Mouse (Mus musculus) heart, embryonic 13.5 days (tissue): Measurements from ENCODE around the gene Zfp362. TPM values are rescaled to one million over a fixed set of nuclear protein-coding genes. Genes with fewer than 3 reads are reported as not detected.

Experiments
- ATAC-seq: fragments of 200-750 bp; cut with Nextera tagmentation; 2 replicates; pipeline ENCODE4 v1.8.0; 2017; ENCODE audit warnings: moderate TSS enrichment; ENCODE audit not compliant: insufficient number of reproducible peaks, low FRiP score, low TSS enrichment; ENCODE audit errors: extremely low read depth
- H3K27ac ChIP-seq: fragments of 300-500 bp; sonication (generic); replicated peaks from 2 replicates; pipeline ENCODE4 v1.5.1; 2015; ENCODE audit warnings: moderate library complexity, mild to moderate bottlenecking, inconsistent platforms
- H3K27me3 ChIP-seq: fragments of 300-500 bp; sonication (generic); replicated peaks from 2 replicates; pipeline ENCODE4 v1.6.1; 2015; ENCODE audit warnings: mild to moderate bottlenecking, inconsistent platforms
- H3K36me3 ChIP-seq: fragments of 300-500 bp; sonication (generic); 2 replicates; pipeline ENCODE4 v1.6.1; 2015; ENCODE audit warnings: mild to moderate bottlenecking, inconsistent platforms
- H3K4me1 ChIP-seq: fragments of 300-500 bp; sonication (generic); 2 replicates; pipeline ENCODE4 v1.6.1; 2015; ENCODE audit warnings: inconsistent platforms
- H3K4me2 ChIP-seq: fragments of 300-500 bp; sonication (generic); 2 replicates; pipeline ENCODE4 v1.6.1; 2015; ENCODE audit warnings: inconsistent platforms, mild to moderate bottlenecking, moderate library complexity
- H3K4me3 ChIP-seq: fragments of 300-500 bp; sonication (generic); 2 replicates; pipeline ENCODE4 v1.5.1; 2015; ENCODE audit warnings: moderate library complexity, mild to moderate bottlenecking, inconsistent platforms
- H3K9ac ChIP-seq: fragments of 300-500 bp; sonication (generic); 2 replicates; pipeline ENCODE4 v1.6.1; 2015; ENCODE audit warnings: inconsistent platforms, mild to moderate bottlenecking, moderate library complexity
- H3K9me3 ChIP-seq: fragments of 300-500 bp; sonication (generic); 2 replicates; pipeline ENCODE4 v1.6.1; 2016; ENCODE audit warnings: inconsistent platforms
- WGBS: fragments of 180-500 bp; shearing (Covaris S2); methylation state at CpG from one replicate; pipeline ENCODE4 v1.1.7; 2015; ENCODE audit warnings: mixed read lengths; 5-methylcytosine and 5-hydroxymethylcytosine counted together
- polyA plus RNA-seq: library from polyadenylated mRNA; unstranded; fragments of >200 nt; fragmentation: Nextera tagmentation; extraction: Ambion mirVana; gene quantifications from 2 replicates; pipeline ENCODE4 v1.2.1, GENCODE M21; 2015

The Zfp362 gene
- 19.2 and 20.9 TPM in 2 replicates for polyA plus RNA-seq

GRCm38 (mm10) chr4:128806043-128806826 lies at the start of gene Zfp362:
Gene Zfp362, minus strand, starts transcription at chr4:128806045.
- peak within 1 kb of the TSS; percentile 96 for H3K27ac ChIP-seq
- peak within 1 kb of the TSS; percentile 93 for H3K4me2 ChIP-seq
- H3K4me1 ChIP-seq: peaks cover 48% of the 10 kb centered on the region
- no peaks in the 10 kb centered on the region for H3K27me3 ChIP-seq
- H3K4me3 ChIP-seq: peak within 1 kb of the TSS; percentile 87
- under 1% methylated on average over 64 of the region's 111 CpGs for WGBS
- no peaks in the 10 kb centered on the region for H3K36me3 ChIP-seq
- peak; percentile 29; the same call in 1 of the 2 replicates for ATAC-seq
- peak within 1 kb of the TSS; percentile 100 for H3K9ac ChIP-seq
- no peaks in the 10 kb centered on the region for H3K9me3 ChIP-seq

GRCm38 (mm10) chr4:128855613-128856040 lies 49.8 kb upstream of the Zfp362 start:
- 0 out of 2 replicates have a peak overlapping the region, but pooled peaks have one; percentile 14 for H3K9ac ChIP-seq
- 30% methylated on average over 4 of the region's 4 CpGs for WGBS
- no peak for ATAC-seq
- peaks cover 17% of the 10 kb centered on the region for H3K4me1 ChIP-seq
- H3K27me3 ChIP-seq: no peaks in the 10 kb centered on the region
- 0 out of 2 replicates have a peak overlapping the region, but pooled peaks have one; percentile 24 for H3K27ac ChIP-seq
- 0 out of 2 replicates have a peak, but pooled peaks cover 2% of the 10 kb centered on the region for H3K9me3 ChIP-seq
- no peak overlapping the region for H3K4me2 ChIP-seq
- H3K36me3 ChIP-seq: no peaks in the 10 kb centered on the region
- H3K4me3 ChIP-seq: no peak overlapping the region

- H3K9ac ChIP-seq: no peak overlapping the region
- no peaks in the 10 kb centered on the region for H3K27me3 ChIP-seq
- H3K4me3 ChIP-seq: no peak overlapping the region
- H3K36me3 ChIP-seq: no peaks in the 10 kb centered on the region
- peaks cover 17% of the 10 kb centered on the region for H3K4me1 ChIP-seq
- H3K27ac ChIP-seq: no peak overlapping the region
- ATAC-seq: no peak
- no peaks in the 10 kb centered on the region for H3K9me3 ChIP-seq
- H3K4me2 ChIP-seq: no peak overlapping the region
- WGBS: 85% methylated on average over 11 of the region's 11 CpGs
These were observed 47.3 kb upstream of the Zfp362 start for GRCm38 (mm10) chr4:128853117-128853516.

GRCm38 (mm10) chr4:128852266-128852887 lies 46.5 kb upstream of the Zfp362 start:
- no peaks in the 10 kb centered on the region for H3K9me3 ChIP-seq
- H3K4me1 ChIP-seq: peaks cover 17% of the 10 kb centered on the region
- 0 out of 2 replicates have a peak overlapping the region, but pooled peaks have one; percentile 7 for H3K9ac ChIP-seq
- no peak overlapping the region for H3K4me2 ChIP-seq
- no peaks in the 10 kb centered on the region for H3K36me3 ChIP-seq
- no peak for ATAC-seq
- H3K27me3 ChIP-seq: no peaks in the 10 kb centered on the region
- no peak overlapping the region for H3K4me3 ChIP-seq
- H3K27ac ChIP-seq: no peak overlapping the region
- WGBS: 46% methylated on average over 12 of the region's 12 CpGs

- Histone ChIP-seq H3K36me3 (no peaks in the 10 kb centered on the region), H3K9me3 (no peaks in the 10 kb centered on the region), H3K4me1 (peaks cover 15% of the 10 kb centered on the region), H3K4me3 (no peak overlapping the region), H3K27me3 (no peaks in the 10 kb centered on the region), H3K4me2 (no peak overlapping the region), H3K27ac (no peak overlapping the region), H3K9ac (no peak overlapping the region)
- 72% methylated on average over 7 of the region's 7 CpGs for WGBS
- ATAC-seq: no peak
These were observed 43.8 kb upstream of the Zfp362 start for GRCm38 (mm10) chr4:128849686-128850085.

GRCm38 (mm10) chr4:128848961-128849360 lies 43.1 kb upstream of the Zfp362 start:
- no peak for ATAC-seq
- H3K9ac ChIP-seq: no peak overlapping the region
- no peaks in the 10 kb centered on the region for H3K36me3 ChIP-seq
- H3K4me2 ChIP-seq: no peak overlapping the region
- no peaks in the 10 kb centered on the region for H3K9me3 ChIP-seq
- no peaks in the 10 kb centered on the region for H3K27me3 ChIP-seq
- peaks cover 15% of the 10 kb centered on the region for H3K4me1 ChIP-seq
- H3K4me3 ChIP-seq: no peak overlapping the region
- 83% methylated on average over 3 of the region's 3 CpGs for WGBS
- no peak overlapping the region for H3K27ac ChIP-seq

- Histone ChIP-seq H3K4me1 (peaks cover 20% of the 10 kb centered on the region), H3K27ac (no peak overlapping the region)
These were observed 39.6 kb upstream of the Zfp362 start for GRCm38 (mm10) chr4:128845367-128845973.

GRCm38 (mm10) chr4:128844566-128844965 lies 38.7 kb upstream of the Zfp362 start:
- H3K4me3 ChIP-seq: no peak overlapping the region
- no peak for ATAC-seq
- H3K9ac ChIP-seq: no peak overlapping the region
- H3K27me3 ChIP-seq: no peaks in the 10 kb centered on the region
- H3K4me2 ChIP-seq: no peak overlapping the region
- no peak overlapping the region for H3K27ac ChIP-seq
- WGBS: 44% methylated on average over 13 of the region's 13 CpGs
- H3K4me1 ChIP-seq: peaks cover 29% of the 10 kb centered on the region
- no peaks in the 10 kb centered on the region for H3K36me3 ChIP-seq
- no peaks in the 10 kb centered on the region for H3K9me3 ChIP-seq

More at GRCm38 (mm10) chr4:128845367-128845973, 39.6 kb upstream of the Zfp362 start:
- 59% methylated on average over 12 of the region's 12 CpGs for WGBS
- Histone ChIP-seq H3K27me3 (no peaks in the 10 kb centered on the region), H3K36me3 (no peaks in the 10 kb centered on the region), H3K4me3 (no peak overlapping the region), H3K9me3 (no peaks in the 10 kb centered on the region), H3K4me2 (no peak overlapping the region), H3K9ac (no peak overlapping the region)
- no peak for ATAC-seq

- Histone ChIP-seq H3K4me2 (no peak overlapping the region), H3K9me3 (no peaks in the 10 kb centered on the region), H3K4me3 (no peak overlapping the region), H3K4me1 (peaks cover 45% of the 10 kb centered on the region), H3K9ac (no peak overlapping the region), H3K27me3 (no peaks in the 10 kb centered on the region), H3K27ac (peak overlapping the region; percentile 89), H3K36me3 (no peaks in the 10 kb centered on the region)
- ATAC-seq: no peak
- 40% methylated on average over 8 of the region's 8 CpGs for WGBS
These were observed 35.4 kb upstream of the Zfp362 start for GRCm38 (mm10) chr4:128841259-128841658.

- H3K36me3 ChIP-seq: no peaks in the 10 kb centered on the region
- H3K9me3 ChIP-seq: no peaks in the 10 kb centered on the region
- peak; percentile 73 for ATAC-seq
- H3K4me1 ChIP-seq: peaks cover 41% of the 10 kb centered on the region
- no peaks in the 10 kb centered on the region for H3K27me3 ChIP-seq
- H3K4me2 ChIP-seq: 0 out of 2 replicates have a peak overlapping the region, but pooled peaks have one; percentile 11
- no peak overlapping the region for H3K9ac ChIP-seq
- H3K4me3 ChIP-seq: no peak overlapping the region
- H3K27ac ChIP-seq: peak overlapping the region; percentile 89
- WGBS: 33% methylated on average over 16 of the region's 16 CpGs
These were observed 34.2 kb upstream of the Zfp362 start for GRCm38 (mm10) chr4:128839811-128840738.
